Mouse (Mus musculus) stomach, embryonic 14.5 days (tissue): ENCODE data around the gene Bcl9l. TPM values are rescaled to one million over a fixed set of nuclear protein-coding genes. Genes with fewer than 3 reads are reported as not detected.

Experiments used
- ATAC-seq: fragments of 200-750 bp; cut with Nextera tagmentation; 2 replicates; pipeline ENCODE4 v1.8.0; 2017; ENCODE audit warnings: low read depth, moderate TSS enrichment; ENCODE audit not compliant: insufficient number of reproducible peaks, insufficient read depth, low FRiP score
- H3K27ac ChIP-seq: fragments of 300-500 bp; sonication (generic); 2 replicates; pipeline ENCODE4 v1.5.1; 2014; ENCODE audit warnings: mild to moderate bottlenecking, low read length, moderate library complexity, mixed read lengths
- H3K27me3 ChIP-seq: fragments of 300-500 bp; sonication (generic); 2 replicates; pipeline ENCODE4 v1.6.1; 2014; ENCODE audit warnings: low read length, control low read depth, mixed read lengths; ENCODE audit not compliant: control insufficient read depth, insufficient read depth
- H3K36me3 ChIP-seq: fragments of 300-500 bp; sonication (generic); 2 replicates; pipeline ENCODE4 v1.6.1; 2014; ENCODE audit warnings: mild to moderate bottlenecking, control low read depth, low read length, moderate library complexity, mixed read lengths; ENCODE audit not compliant: control insufficient read depth, insufficient read depth
- H3K4me1 ChIP-seq: fragments of 300-500 bp; sonication (generic); 2 replicates; pipeline ENCODE4 v1.6.1; 2014; ENCODE audit warnings: low read length, control low read depth, mixed read lengths; ENCODE audit not compliant: control insufficient read depth, insufficient read depth
- H3K4me2 ChIP-seq: fragments of 300-500 bp; sonication (generic); replicated peaks from 2 replicates; pipeline ENCODE4 v1.6.1; 2014; ENCODE audit warnings: low read depth, low read length, control low read depth
- H3K4me3 ChIP-seq: fragments of 300-500 bp; sonication (generic); 2 replicates; pipeline ENCODE4 v1.5.1; 2014; ENCODE audit warnings: low read depth, low read length, control low read depth
- H3K9ac ChIP-seq: fragments of 300-500 bp; sonication (generic); replicated peaks from 2 replicates; pipeline ENCODE4 v1.6.1; 2014; ENCODE audit warnings: low read depth, mild to moderate bottlenecking, control low read depth, low read length, moderate library complexity, mixed read lengths
- H3K9me3 ChIP-seq: fragments of 300-500 bp; sonication (generic); 2 replicates; pipeline ENCODE4 v1.6.1; 2016; ENCODE audit warnings: low read depth, low read length, control low read depth; ENCODE audit not compliant: control insufficient read depth
- WGBS: fragments of 180-500 bp; shearing (Covaris S2); extraction: QIAGEN DNeasy Blood & Tissue Kit; methylation state at CpG from one replicate; pipeline ENCODE4 v1.1.7; 2014; 5-methylcytosine and 5-hydroxymethylcytosine counted together
- polyA plus RNA-seq: library from polyadenylated mRNA; unstranded; fragments of >200 nt; fragmentation: Nextera tagmentation; extraction: Ambion mirVana; gene quantifications from 2 replicates; pipeline ENCODE4 v1.2.1, GENCODE M21; 2014

The Bcl9l gene
- polyA plus RNA-seq, 1 experiment from 2014 or later: 16.3 TPM

DNA sequence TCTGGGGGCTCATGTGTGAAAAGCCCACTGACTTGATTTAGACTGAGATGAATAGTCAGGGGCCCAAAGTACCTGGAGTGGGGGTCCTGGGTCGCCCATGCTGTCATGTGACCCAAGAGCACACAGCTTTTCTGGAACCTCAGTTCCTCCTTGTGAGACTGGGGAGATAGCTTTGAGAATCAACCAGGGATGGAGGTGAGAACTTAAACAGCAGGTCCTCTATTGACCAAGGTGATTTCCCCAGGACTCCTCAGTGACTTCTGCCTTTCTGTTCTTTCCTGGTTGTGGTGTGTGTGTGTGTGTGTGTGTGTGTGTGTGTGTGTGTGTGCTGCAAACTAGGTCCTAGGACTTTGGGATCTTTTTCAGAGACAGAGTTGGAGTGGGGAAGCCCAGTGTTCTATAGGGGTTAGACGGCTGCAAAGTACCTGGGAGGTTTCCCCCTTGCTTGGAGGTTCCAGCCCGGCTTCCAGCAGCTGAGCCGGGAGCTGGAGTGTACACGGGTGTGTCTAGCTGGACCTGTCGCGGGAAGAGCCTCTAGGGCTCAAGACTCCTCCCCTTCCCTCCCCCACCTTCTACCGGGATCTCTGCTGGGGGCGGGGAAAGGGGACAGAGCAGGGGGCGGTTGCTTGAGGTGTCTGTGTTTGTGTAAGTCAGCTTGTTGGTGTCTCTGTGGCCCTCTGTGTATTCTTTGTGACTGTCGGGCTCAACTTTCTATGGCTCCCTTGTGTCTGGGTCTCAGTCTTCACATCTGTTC lies 15.2 kb downstream of the Bcl9l start:
- peak; percentile 35; the same call in 1 of the 2 replicates for ATAC-seq
- peaks cover 13% of the 10 kb centered on the region for H3K36me3 ChIP-seq

DNA sequence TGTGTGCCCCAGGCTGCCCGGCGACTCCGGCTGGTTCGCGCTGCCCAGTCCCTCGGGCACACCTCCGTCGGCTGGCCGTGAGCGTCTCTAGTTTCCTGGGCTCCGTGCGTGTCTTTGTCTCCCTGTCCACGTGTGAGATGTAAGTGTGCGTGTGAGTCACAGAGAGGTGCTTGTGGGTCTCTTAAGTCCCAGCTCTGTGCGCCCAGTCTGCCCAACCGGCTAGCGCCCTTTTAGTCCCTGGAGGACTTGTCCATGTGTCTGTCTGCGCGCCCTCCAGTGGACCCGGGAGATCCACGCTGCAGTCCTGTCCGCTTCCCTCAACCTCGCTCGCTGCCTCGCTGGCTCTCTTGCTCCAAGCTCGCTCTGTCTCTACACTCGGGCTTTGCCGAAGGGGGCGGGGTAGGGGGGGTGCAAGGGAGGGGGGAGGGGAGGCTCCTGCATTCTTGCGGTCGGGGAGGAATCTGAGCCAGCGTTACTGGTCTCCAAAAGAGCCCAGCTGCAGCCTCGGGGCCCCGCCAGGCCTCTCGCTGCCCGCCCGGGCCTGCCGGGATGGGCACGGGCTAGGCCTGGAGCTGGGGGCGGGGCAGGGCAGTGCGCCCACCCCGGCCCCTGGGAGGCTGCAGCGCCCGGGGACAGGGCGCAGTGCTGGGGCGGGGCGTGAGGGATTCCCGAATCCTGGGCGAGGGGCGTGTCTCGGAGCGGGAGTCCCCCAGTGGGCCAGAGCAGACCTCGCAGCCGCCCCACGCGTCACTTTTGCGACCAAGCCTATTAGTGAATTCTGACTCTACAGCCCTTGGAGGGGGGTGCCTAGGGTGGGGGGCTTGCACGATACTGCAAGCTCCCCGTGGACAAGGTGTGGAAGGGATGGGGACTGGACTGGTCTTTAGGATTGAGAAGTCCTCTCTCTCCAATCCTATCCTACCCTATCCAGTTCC lies 16.1 kb downstream of the Bcl9l start:
- Histone ChIP-seq H3K27me3 (no peaks in the 10 kb centered on the region), H3K9me3 (no peaks in the 10 kb centered on the region), H3K36me3 (peaks cover 21% of the 10 kb centered on the region), H3K4me1 (peaks cover 69% of the 10 kb centered on the region), H3K9ac (peak overlapping the region; percentile 37), H3K4me2 (peak overlapping the region; percentile 91), H3K4me3 (peak overlapping the region; percentile 39), H3K27ac (peak overlapping the region; percentile 92)
- under 1% methylated on average over 59 of the region's 59 CpGs for WGBS
- ATAC-seq: peak; percentile 83

More for the DNA sequence above, 15.2 kb downstream of the Bcl9l start:
- Histone ChIP-seq H3K9ac (peak overlapping the region; percentile 37), H3K27me3 (no peaks in the 10 kb centered on the region), H3K27ac (peak overlapping the region; percentile 92), H3K9me3 (no peaks in the 10 kb centered on the region), H3K4me2 (peak overlapping the region; percentile 91), H3K4me1 (peaks cover 78% of the 10 kb centered on the region), H3K4me3 (peak overlapping the region; percentile 39)
- WGBS: 2% methylated on average over 11 of the region's 11 CpGs

DNA sequence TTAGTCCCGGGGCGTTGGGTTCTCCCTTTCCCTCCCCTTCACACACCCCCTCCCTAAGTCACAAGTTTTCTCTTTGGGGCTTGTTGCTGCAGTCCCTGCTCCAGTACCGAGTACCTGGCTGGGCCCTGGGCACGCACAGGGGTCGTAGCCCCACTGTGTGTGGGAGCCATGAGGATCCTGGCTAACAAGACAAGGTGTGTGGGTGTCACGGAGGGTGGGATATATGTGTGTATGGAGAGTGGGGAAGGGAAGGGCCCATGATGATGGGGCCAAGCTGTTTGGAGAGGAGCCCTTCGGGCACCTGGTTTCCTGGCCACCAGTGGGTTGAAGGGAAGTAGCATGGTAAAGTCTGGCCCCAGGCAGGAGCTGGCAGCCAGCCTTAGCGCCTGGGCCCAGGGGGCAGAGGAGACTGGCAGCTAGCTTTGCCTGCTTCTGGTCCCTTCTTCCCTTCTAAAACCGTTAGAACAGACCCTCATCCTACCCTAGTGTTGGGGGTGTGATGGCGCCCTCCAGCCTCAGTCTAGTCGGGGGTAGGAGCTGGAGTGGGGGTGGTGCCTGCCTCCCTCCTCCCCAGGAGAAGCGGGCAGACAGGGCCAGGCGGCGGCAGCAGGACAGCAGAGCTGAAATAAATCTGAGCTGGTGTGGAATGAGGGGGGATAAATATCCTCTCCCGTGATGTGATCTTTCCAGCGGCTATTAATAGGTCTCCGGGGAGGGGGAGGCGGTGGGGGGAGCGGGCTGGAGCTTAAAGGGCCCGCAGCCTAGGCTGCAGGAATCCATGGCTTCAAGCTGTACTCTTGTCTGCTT lies 16.9 kb downstream of the Bcl9l start:
- Histone ChIP-seq H3K36me3 (peaks cover 26% of the 10 kb centered on the region), H3K9ac (peak overlapping the region; percentile 37), H3K27ac (peak overlapping the region; percentile 92), H3K9me3 (no peaks in the 10 kb centered on the region), H3K4me2 (peak overlapping the region; percentile 91), H3K4me1 (peaks cover 60% of the 10 kb centered on the region), H3K4me3 (peak overlapping the region; percentile 39), H3K27me3 (no peaks in the 10 kb centered on the region)
- no peak for ATAC-seq
- 8% methylated on average over 20 of the region's 20 CpGs for WGBS

DNA sequence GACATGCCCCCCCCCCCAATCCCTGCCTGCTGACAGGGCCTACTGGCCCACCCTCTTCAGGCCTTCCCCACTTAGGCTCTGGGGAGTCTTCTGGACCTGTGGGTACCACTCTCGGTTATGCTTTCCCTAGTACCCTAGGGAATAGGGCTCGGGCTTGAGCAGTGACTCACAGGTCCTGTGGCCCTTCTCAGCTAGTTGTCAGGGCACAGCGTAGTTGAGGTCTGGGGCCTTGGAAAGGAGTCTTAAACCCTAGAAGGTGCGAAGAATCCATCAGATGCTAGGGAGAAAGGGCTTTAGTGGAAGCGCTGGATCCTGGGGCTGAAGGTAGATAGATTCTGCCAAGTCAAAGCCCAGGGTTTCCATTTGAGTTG lies 17.5 kb downstream of the Bcl9l start:
- peak overlapping the region; percentile 39 for H3K4me3 ChIP-seq
- H3K4me2 ChIP-seq: peak overlapping the region; percentile 91
- peak overlapping the region; percentile 92 for H3K27ac ChIP-seq
- WGBS: 24% methylated on average over 5 of the region's 5 CpGs
- H3K9ac ChIP-seq: no peak overlapping the region; the same call in 1 of the 2 replicates
- H3K9me3 ChIP-seq: no peaks in the 10 kb centered on the region
- peaks cover 54% of the 10 kb centered on the region for H3K4me1 ChIP-seq
- no peaks in the 10 kb centered on the region for H3K27me3 ChIP-seq
- ATAC-seq: no peak
- H3K36me3 ChIP-seq: peaks cover 28% of the 10 kb centered on the region

DNA sequence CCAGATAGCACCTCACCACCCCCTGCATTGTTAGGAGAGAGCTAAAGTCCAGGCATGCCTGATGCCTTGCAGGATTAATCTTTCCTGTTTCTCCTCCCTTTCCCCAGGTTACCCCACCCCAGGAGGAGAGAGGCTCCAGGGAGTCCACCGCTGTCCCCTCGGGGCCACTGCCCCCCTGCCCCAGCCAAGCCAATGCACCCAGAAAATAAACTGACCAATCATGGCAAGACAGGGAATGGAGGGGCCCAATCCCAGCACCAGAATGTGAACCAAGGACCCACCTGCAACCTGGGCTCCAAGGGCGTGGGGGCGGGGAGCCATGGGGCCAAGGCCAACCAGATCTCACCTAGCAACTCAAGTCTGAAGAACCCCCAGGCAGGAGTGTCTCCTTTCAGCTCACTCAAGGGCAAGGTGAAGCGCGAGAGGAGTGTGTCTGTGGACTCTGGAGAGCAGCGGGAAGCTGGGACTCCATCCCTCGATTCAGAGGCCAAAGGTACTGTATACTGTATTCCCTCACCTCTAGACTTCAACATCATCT lies 18.1 kb downstream of the Bcl9l start:
- no peak overlapping the region for H3K4me3 ChIP-seq
- WGBS: 45% methylated on average over 8 of the region's 8 CpGs
- no peaks in the 10 kb centered on the region for H3K27me3 ChIP-seq
- no peak for ATAC-seq
- H3K9me3 ChIP-seq: no peaks in the 10 kb centered on the region
- peaks cover 34% of the 10 kb centered on the region for H3K36me3 ChIP-seq
- peak overlapping the region; percentile 91 for H3K4me2 ChIP-seq
- H3K4me1 ChIP-seq: peaks cover 50% of the 10 kb centered on the region
- H3K27ac ChIP-seq: peak overlapping the region; percentile 92; the same call in 1 of the 2 replicates
- H3K9ac ChIP-seq: no peak overlapping the region

DNA sequence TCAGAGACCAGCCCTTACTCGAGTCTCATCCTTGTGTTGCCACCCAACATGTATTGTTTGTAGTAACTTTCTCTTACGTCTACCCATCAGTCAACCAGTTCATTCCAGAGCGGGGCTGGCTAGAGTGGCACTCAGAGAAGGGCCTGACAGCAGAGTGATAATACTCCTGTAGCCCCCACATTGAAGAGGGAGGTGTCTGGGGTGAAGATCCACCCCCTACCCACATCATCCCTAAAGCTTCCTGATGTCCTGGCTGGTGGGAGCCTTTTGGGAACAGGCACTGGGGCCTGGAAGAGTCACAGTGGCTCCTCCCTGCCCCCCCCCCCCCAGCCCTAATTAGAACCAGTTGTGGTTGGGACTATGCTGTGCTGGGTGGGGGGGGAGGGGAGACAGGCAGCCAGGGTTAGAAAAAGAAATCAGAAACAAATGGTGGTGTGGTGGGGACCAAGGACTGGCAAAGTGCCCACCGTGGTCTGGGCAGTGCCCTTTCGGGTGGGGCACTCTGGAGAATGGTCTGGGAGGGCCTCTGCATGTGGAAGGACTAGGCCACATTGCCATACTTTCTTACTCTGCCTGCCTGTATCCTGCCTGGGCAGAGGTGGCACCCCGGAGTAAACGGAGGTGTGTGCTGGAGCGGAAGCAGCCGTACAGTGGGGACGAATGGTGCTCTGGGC lies 18.7 kb downstream of the Bcl9l start:
- ATAC-seq: no peak
- H3K4me2 ChIP-seq: no peak overlapping the region; the same call in 1 of the 2 replicates
- peaks cover 40% of the 10 kb centered on the region for H3K36me3 ChIP-seq
- H3K27me3 ChIP-seq: no peaks in the 10 kb centered on the region
- H3K9me3 ChIP-seq: no peaks in the 10 kb centered on the region
- H3K27ac ChIP-seq: peak overlapping the region; percentile 11; the same call in 1 of the 2 replicates
- H3K4me1 ChIP-seq: peaks cover 53% of the 10 kb centered on the region
- H3K9ac ChIP-seq: no peak overlapping the region
- H3K4me3 ChIP-seq: no peak overlapping the region
- 47% methylated on average over 10 of the region's 10 CpGs for WGBS

DNA sequence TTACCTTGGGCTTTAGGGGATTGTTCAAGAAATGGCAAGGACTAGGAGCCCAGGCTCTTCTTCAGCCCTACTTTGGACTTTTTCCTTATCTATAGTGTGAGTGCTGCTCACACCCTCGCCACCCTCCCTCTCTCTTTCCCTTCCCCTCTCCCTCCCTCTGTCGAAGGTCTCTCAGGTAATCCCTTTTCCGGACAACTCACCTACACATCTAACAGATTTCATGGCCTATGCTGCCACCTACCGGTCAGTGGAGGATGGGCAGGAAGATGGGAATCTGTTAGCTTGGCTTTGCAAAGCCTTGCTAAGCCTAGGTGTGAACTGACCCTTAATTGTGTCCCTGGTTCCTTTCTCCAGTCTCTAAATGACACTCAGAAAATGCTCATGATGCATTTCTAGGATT lies 19.4 kb downstream of the Bcl9l start:
- H3K36me3 ChIP-seq: peaks cover 47% of the 10 kb centered on the region
- no peak overlapping the region for H3K4me3 ChIP-seq
- H3K9me3 ChIP-seq: no peaks in the 10 kb centered on the region
- no peak overlapping the region for H3K27ac ChIP-seq
- 0% methylated on average over 4 of the region's 4 CpGs for WGBS
- ATAC-seq: no peak
- no peaks in the 10 kb centered on the region for H3K27me3 ChIP-seq
- H3K9ac ChIP-seq: no peak overlapping the region
- no peak overlapping the region; the same call in 1 of the 2 replicates for H3K4me2 ChIP-seq
- peaks cover 47% of the 10 kb centered on the region for H3K4me1 ChIP-seq
